Mouse (Mus musculus): ENCODE data around the gene Slc6a14. TPM values are rescaled to one million over a fixed set of nuclear protein-coding genes. Genes with fewer than 3 reads are reported as not detected.

The Slc6a14 gene
- not detected in 2 replicates for polyA plus RNA-seq (2016; fragmentation: Nextera tagmentation; extraction: Ambion mirVana)

DNA sequence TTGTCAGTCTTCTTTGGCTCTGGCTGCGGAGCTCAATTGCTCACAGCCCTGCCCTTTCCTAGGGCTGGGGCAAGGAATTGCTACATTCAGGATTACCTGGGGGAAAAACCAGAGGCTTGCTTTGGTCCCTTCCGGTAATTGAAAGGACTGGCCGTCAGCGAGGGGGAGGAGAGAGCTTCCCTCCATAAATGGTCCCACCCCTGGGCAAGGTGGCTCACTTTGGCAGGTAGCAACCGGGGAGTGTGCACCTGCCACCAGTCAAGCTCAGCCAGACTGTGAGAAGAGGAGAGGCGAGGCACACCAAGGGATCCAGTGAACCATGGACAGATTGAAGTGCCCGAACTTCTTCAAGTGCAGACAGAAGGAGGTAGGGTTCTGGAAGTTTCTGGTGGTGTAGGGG is at the start of gene Slc6a14:
Gene Slc6a14, plus strand, starts transcription at position 68 of the 400 bp plus-strand sequence.
- 51% methylated on average over 7 of the region's 7 CpGs for WGBS (ENCODE audit: insufficient replicate concordance)
- no peak for ATAC-seq
- H3K27me3 ChIP-seq (replicated peaks) = no peaks in the 10 kb centered on the region

GRCm38 (mm10) chrX:21670896-21671295 is 43.8 kb upstream of the Slc6a14 start:
- no peak overlapping the region for H3K4me2 ChIP-seq
- ATAC-seq = no peak
- H3K27ac ChIP-seq = no peak overlapping the region
- no peaks in the 10 kb centered on the region for H3K4me1 ChIP-seq
- H3K36me3 ChIP-seq = no peaks in the 10 kb centered on the region
- no peaks in the 10 kb centered on the region for H3K27me3 ChIP-seq (replicated peaks)
- H3K9me3 ChIP-seq (replicated peaks) = no peaks in the 10 kb centered on the region
- no peak overlapping the region for H3K4me3 ChIP-seq
- no peak overlapping the region for H3K9ac ChIP-seq
- WGBS (ENCODE audit: insufficient replicate concordance) = 22% methylated on average over 7 of the region's 7 CpGs

More for the DNA sequence above, at the start of gene Slc6a14:
- no peaks in the 10 kb centered on the region for H3K4me1 ChIP-seq
- no peak within 1 kb of the TSS for H3K4me3 ChIP-seq
- H3K9me3 ChIP-seq (replicated peaks) = no peaks in the 10 kb centered on the region
- no peaks in the 10 kb centered on the region for H3K36me3 ChIP-seq
- H3K27ac ChIP-seq = no peak within 1 kb of the TSS
- no peak within 1 kb of the TSS for H3K4me2 ChIP-seq
- no peak within 1 kb of the TSS for H3K9ac ChIP-seq

GRCm38 (mm10) chrX:21695220-21695619 is 19.5 kb upstream of the Slc6a14 start:
- Histone ChIP-seq H3K9me3 (replicated peaks) (no peaks in the 10 kb centered on the region), H3K4me1 (no peaks in the 10 kb centered on the region), H3K4me2 (no peak overlapping the region), H3K27me3 (replicated peaks) (no peaks in the 10 kb centered on the region), H3K4me3 (no peak overlapping the region), H3K36me3 (no peaks in the 10 kb centered on the region), H3K9ac (no peak overlapping the region), H3K27ac (no peak overlapping the region)
- WGBS (ENCODE audit: insufficient replicate concordance) = 59% methylated on average over 6 of the region's 6 CpGs
- no peak for ATAC-seq

DNA sequence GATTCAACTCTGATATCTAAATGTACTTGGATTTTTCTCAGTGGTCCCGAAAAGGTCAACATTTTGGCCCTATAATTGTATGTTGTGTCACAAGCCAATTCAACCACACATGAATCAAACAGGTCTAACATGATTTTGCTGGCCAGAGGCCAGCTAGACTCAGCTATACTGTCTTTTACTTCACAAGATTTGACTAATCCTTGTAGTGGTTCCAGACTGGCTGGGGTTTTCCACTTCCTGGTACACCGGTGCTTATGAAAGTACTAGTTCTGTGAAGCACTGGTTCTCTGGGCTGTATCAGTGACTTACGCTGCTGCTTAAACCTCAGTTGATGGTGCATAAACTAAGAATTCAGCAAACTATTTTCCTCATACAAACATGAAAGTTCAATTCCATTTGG is 19.0 kb upstream of the Slc6a14 start:
- Histone ChIP-seq H3K36me3 (no peaks in the 10 kb centered on the region), H3K4me2 (no peak overlapping the region), H3K9ac (no peak overlapping the region), H3K4me3 (no peak overlapping the region), H3K9me3 (replicated peaks) (no peaks in the 10 kb centered on the region), H3K4me1 (no peaks in the 10 kb centered on the region), H3K27me3 (replicated peaks) (no peaks in the 10 kb centered on the region), H3K27ac (no peak overlapping the region)
- 80% methylated on average over 3 of the region's 3 CpGs for WGBS (ENCODE audit: insufficient replicate concordance)
- no peak for ATAC-seq

DNA sequence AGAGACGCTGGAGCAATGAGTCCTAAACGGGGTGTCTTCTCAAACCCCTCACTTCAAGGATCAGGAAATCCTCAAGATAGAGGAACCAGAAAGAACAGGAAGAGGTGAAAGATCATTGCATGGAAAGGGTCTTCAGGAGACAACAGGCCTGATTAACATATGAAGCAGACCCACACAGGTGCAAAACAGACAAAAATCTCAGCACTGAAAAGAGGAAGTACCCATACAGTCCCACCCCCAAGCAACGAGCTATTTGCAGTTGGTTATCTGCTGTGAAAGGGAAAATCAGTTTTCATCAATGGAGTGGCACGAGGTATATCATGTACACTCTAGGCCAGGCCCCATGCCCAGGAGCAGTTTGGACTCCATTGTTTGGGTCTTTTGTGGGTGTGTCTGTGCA is 13.1 kb upstream of the Slc6a14 start:
- Histone ChIP-seq H3K4me1 (no peaks in the 10 kb centered on the region), H3K27ac (no peak overlapping the region), H3K4me3 (no peak overlapping the region), H3K9me3 (replicated peaks) (no peaks in the 10 kb centered on the region), H3K9ac (no peak overlapping the region), H3K4me2 (no peak overlapping the region), H3K36me3 (no peaks in the 10 kb centered on the region), H3K27me3 (replicated peaks) (no peaks in the 10 kb centered on the region)
- 35% methylated on average over 4 of the region's 4 CpGs for WGBS (ENCODE audit: insufficient replicate concordance)
- no peak for ATAC-seq

DNA sequence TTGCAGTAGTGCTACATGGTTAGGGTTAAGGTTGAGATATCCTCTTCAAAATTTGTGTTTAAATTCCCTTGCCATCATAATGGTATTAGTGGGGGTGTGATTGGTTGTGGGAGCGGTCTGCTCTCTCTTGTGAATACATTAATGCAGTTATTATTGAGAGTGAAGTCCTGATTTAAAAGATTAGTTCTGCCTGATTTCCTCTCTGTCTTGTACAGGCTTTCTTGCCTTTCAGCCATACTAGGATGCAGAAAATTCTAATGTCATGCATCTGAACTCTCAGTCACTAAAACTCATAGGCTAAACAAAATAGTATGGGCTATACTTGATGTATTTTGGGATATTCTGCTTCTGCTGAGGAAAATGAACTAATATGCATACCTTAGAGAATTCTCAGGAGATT is 10.2 kb upstream of the Slc6a14 start:
- Histone ChIP-seq H3K36me3 (no peaks in the 10 kb centered on the region), H3K9me3 (replicated peaks) (no peaks in the 10 kb centered on the region), H3K27me3 (replicated peaks) (no peaks in the 10 kb centered on the region), H3K4me1 (no peaks in the 10 kb centered on the region), H3K27ac (no peak overlapping the region), H3K4me3 (no peak overlapping the region), H3K9ac (no peak overlapping the region), H3K4me2 (no peak overlapping the region)
- 60% methylated on average over 1 of the region's 1 CpGs for WGBS (ENCODE audit: insufficient replicate concordance)
- ATAC-seq = no peak

DNA sequence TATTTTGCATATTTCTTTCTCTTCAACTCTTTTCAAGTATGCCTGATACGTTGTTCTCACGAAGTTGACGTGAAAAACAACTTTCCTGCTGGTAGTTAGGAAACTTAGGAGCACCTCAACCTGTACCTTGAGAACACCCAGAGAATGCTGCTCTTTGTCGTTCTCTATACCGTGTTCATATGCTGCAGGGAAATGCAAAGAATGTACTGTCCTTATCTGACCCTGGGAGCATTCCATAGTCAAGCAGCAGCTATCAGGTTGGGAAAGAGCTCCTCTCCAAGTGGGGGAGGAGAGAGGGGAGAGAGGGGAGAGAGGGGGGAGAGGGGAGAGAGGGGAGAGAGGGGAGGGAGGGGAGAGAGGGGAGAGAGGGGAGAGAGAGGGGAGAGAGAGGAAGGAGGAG is 597 bp downstream of the Slc6a14 start:
- WGBS (ENCODE audit: insufficient replicate concordance) = 52% methylated on average over 5 of the region's 5 CpGs
- no peak overlapping the region for H3K9ac ChIP-seq
- no peak overlapping the region for H3K4me2 ChIP-seq
- no peaks in the 10 kb centered on the region for H3K36me3 ChIP-seq
- no peaks in the 10 kb centered on the region for H3K4me1 ChIP-seq
- H3K27ac ChIP-seq = no peak overlapping the region
- ATAC-seq = no peak
- no peaks in the 10 kb centered on the region for H3K27me3 ChIP-seq (replicated peaks)
- no peaks in the 10 kb centered on the region for H3K9me3 ChIP-seq (replicated peaks)
- H3K4me3 ChIP-seq = no peak overlapping the region

GRCm38 (mm10) chrX:21716885-21717284 is 2.2 kb downstream of the Slc6a14 start:
- H3K9me3 ChIP-seq (replicated peaks) = no peaks in the 10 kb centered on the region
- H3K4me2 ChIP-seq = no peak overlapping the region
- H3K4me1 ChIP-seq = no peaks in the 10 kb centered on the region
- no peak overlapping the region for H3K27ac ChIP-seq
- no peak overlapping the region for H3K9ac ChIP-seq
- no peaks in the 10 kb centered on the region for H3K27me3 ChIP-seq (replicated peaks)
- H3K36me3 ChIP-seq = no peaks in the 10 kb centered on the region
- no peak overlapping the region for H3K4me3 ChIP-seq
- ATAC-seq = no peak
- 64% methylated on average over 2 of the region's 2 CpGs for WGBS (ENCODE audit: insufficient replicate concordance)

GRCm38 (mm10) chrX:21744997-21745396 is 30.3 kb downstream of the Slc6a14 start, which contains the start of gene Gm28269:
Gene Gm28269 (minus strand): TSS chrX:21745097.
- H3K4me3 ChIP-seq = no peak within 1 kb of the TSS
- ATAC-seq = no peak
- no peak within 1 kb of the TSS for H3K9ac ChIP-seq
- H3K4me1 ChIP-seq = no peaks in the 10 kb centered on the region
- no peak within 1 kb of the TSS for H3K4me2 ChIP-seq
- H3K27ac ChIP-seq = no peak within 1 kb of the TSS
- no peaks in the 10 kb centered on the region for H3K9me3 ChIP-seq (replicated peaks)
- no peaks in the 10 kb centered on the region for H3K36me3 ChIP-seq
- no peaks in the 10 kb centered on the region for H3K27me3 ChIP-seq (replicated peaks)

Other genes starting within 250 kb of the Slc6a14 start
- 0.11 and 0.35 TPM in 2 replicates for gene Agtr2, start 230.4 kb upstream of the Slc6a14 start, polyA plus RNA-seq (2016; fragmentation: Nextera tagmentation; extraction: Ambion mirVana)
- not detected in 2 replicates for gene Gm28269, start 30.2 kb downstream of the Slc6a14 start, polyA plus RNA-seq (2016; fragmentation: Nextera tagmentation; extraction: Ambion mirVana)